9 mouse cellular contexts compared by ENCODE assay signal in the genomic region with DNA sequence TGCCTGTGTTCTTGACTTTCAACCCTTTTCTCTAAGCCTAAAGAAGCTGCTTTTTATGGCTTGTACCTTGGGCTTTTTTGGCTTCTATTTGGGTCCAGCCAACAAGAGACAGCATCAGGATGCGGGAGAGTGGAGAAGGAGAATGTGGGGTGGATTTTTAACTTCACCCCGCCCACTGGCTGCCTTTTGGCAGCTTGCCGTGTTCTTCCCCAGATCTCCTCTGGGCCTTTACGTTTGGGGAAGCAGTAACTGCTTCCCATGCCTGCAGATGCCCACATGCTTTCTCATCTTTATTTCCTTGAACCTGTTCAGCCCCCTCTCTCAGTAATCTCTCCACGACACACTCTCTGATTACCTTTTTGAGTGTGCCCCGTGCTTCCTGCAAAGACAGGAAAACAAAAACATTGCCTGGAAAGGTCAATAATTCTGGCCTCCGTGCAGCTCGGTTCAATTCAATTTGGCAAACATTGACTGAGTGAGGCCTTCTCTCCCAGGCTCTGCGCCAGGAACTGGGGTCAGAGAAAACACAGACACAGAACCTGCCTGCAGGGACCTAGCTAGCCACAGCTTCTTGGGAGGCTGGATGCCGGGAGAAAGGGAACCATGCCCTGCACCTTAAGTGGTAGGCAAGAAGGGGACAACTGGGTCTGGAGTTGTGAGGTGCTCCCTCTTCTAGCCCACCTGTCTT. TPM values are rescaled to one million over a fixed set of nuclear protein-coding genes. Genes with fewer than 3 reads are reported as not detected.
DNase-seq lines count a peak whose midpoint lies in the region; ATAC-seq and TF ChIP-seq lines count a peak whose summit lies in the region.
"Had no signal": no experiment of that assay in that cellular context is flagged by ENCODE, and none has a peak within 500 bp of the region (broad histone marks: within the 10 kb centered on the region; RNA-seq: fewer than 3 reads in every experiment).

No protein-coding gene starts in this region.

- H3K9me3 ChIP-seq in heart, embryonic 16.5 days (replicated peaks; ENCODE audit: control insufficient read depth, low read length) = no peaks in the 10 kb centered on the region
- no peaks in the 10 kb centered on the region for H3K9me3 ChIP-seq in heart, embryonic 12.5 days (replicated peaks)
- no peaks in the 10 kb centered on the region for H3K9me3 ChIP-seq in heart, postnatal 0 days (replicated peaks; ENCODE audit: control insufficient read depth, low read length)
- no peaks in the 10 kb centered on the region for H3K9me3 ChIP-seq in stomach, embryonic 16.5 days (replicated peaks; ENCODE audit: control insufficient read depth, low read length)

- H3K9ac ChIP-seq in heart, embryonic 16.5 days (ENCODE audit: low read length) = peak overlapping the region; percentile 22; the same call in 1 of the 2 replicates
- H3K9ac ChIP-seq in heart, embryonic 12.5 days = no peak overlapping the region
- no peak overlapping the region; the same call in 1 of the 2 replicates for H3K9ac ChIP-seq in heart, postnatal 0 days (replicated peaks; ENCODE audit: low read depth, low read length)
- peak overlapping the region; percentile 12; the same call in 1 of the 2 replicates for H3K9ac ChIP-seq in stomach, embryonic 16.5 days (ENCODE audit: low read length)

- peaks cover 5% of the 10 kb centered on the region for H3K27me3 ChIP-seq in heart, embryonic 16.5 days (ENCODE audit: control insufficient read depth, insufficient read depth, low read length)
- peaks cover 5% of the 10 kb centered on the region; the same call in 1 of the 2 replicates for H3K27me3 ChIP-seq in heart, embryonic 12.5 days (replicated peaks)
- 0 out of 2 replicates have a peak, but pooled peaks cover 3% of the 10 kb centered on the region for H3K27me3 ChIP-seq in heart, postnatal 0 days (ENCODE audit: control insufficient read depth, insufficient read depth, low read length)
- H3K27me3 ChIP-seq in stomach, embryonic 16.5 days (ENCODE audit: control insufficient read depth, insufficient read depth, low read length) = no peaks in the 10 kb centered on the region
- H3K27me3 ChIP-seq: Patski had no signal

- no peaks in the 10 kb centered on the region for H3K36me3 ChIP-seq in heart, embryonic 16.5 days (ENCODE audit: control insufficient read depth, insufficient read depth)
- H3K36me3 ChIP-seq in heart, embryonic 12.5 days = no peaks in the 10 kb centered on the region
- H3K36me3 ChIP-seq in heart, postnatal 0 days (replicated peaks; ENCODE audit: control insufficient read depth, insufficient read depth, low read length) = no peaks in the 10 kb centered on the region
- no peaks in the 10 kb centered on the region for H3K36me3 ChIP-seq in stomach, embryonic 16.5 days (ENCODE audit: control insufficient read depth, insufficient read depth, low read length)

- TF ChIP-seq EP300 in heart, postnatal 0 days (IDR thresholded peaks at IDR 0.05; ENCODE audit: low read depth) = no peak

- H3K4me1 ChIP-seq in heart, embryonic 16.5 days (ENCODE audit: control insufficient read depth, insufficient read depth, low read length) = peaks cover 12% of the 10 kb centered on the region
- H3K4me1 ChIP-seq in heart, embryonic 12.5 days (replicated peaks) = peaks cover 7% of the 10 kb centered on the region
- H3K4me1 ChIP-seq in heart, postnatal 0 days (ENCODE audit: control insufficient read depth, insufficient read depth) = peaks cover 11% of the 10 kb centered on the region
- H3K4me1 ChIP-seq in stomach, embryonic 16.5 days (ENCODE audit: control insufficient read depth, insufficient read depth, low read length) = peaks cover 21% of the 10 kb centered on the region

- peak; percentile 23; the same call in 1 of the 2 replicates for ATAC-seq in heart, embryonic 16.5 days (replicated peaks; ENCODE audit: extremely low read depth, insufficient read depth, low FRiP score)
- no peak for ATAC-seq in heart, embryonic 12.5 days (ENCODE audit: insufficient number of reproducible peaks, low FRiP score)
- ATAC-seq in heart, postnatal 0 days (ENCODE audit: insufficient read depth, low read depth) = 0 out of 2 replicates have a peak, but pooled peaks have one; percentile 30
- ATAC-seq in stomach, embryonic 16.5 days (ENCODE audit: insufficient read depth, low FRiP score) = peak; percentile 71; the same call in 1 of the 2 replicates
- ATAC-seq in CD4-positive, CD25-positive, alpha-beta regulatory T cell, adult 4 months = no peak
- ATAC-seq: Patski had no signal

- peak; percentile 80 for DNase-seq in NIH3T3 (ENCODE audit: low read depth)
- peak; percentile 25 for DNase-seq in heart, postnatal 0 days (ENCODE audit: low spot score)
- peak; percentile 66 to 82 for DNase-seq in left cerebral cortex, adult 2 months (ENCODE audit: extremely low spot score in 1 of 2, low spot score in 2 of 2)
- no peak for DNase-seq in urinary bladder, adult 2 months (ENCODE audit: low spot score)

- no peak overlapping the region for H3K4me3 ChIP-seq in heart, embryonic 16.5 days (ENCODE audit: low read length)
- no peak overlapping the region for H3K4me3 ChIP-seq in heart, embryonic 12.5 days
- H3K4me3 ChIP-seq in heart, postnatal 0 days (ENCODE audit: low read depth, low read length) = no peak overlapping the region
- H3K4me3 ChIP-seq in left cerebral cortex, adult 2 months = no peak overlapping the region
- no peak overlapping the region for H3K4me3 ChIP-seq in stomach, embryonic 16.5 days (replicated peaks; ENCODE audit: low read length)

- intact Hi-C loops in left cerebral cortex, adult 2 months (cut with DNase I) = loop anchor here (2.0 to 5.0 kb wide), 2 partner anchors 18 to 186 kb away; a partner anchor contains a TSS

- H3K4me2 ChIP-seq in heart, embryonic 16.5 days (ENCODE audit: low read depth, low read length) = no peak overlapping the region
- no peak overlapping the region for H3K4me2 ChIP-seq in heart, embryonic 12.5 days
- no peak overlapping the region for H3K4me2 ChIP-seq in heart, postnatal 0 days (ENCODE audit: low read depth, low read length)
- peak overlapping the region; percentile 27; the same call in 1 of the 2 replicates for H3K4me2 ChIP-seq in stomach, embryonic 16.5 days (ENCODE audit: low read depth, low read length)

- 24% methylated on average over 10 of the region's 10 CpGs for WGBS in heart, embryonic 16.5 days
- WGBS in heart, embryonic 12.5 days = 43% methylated on average over 10 of the region's 10 CpGs
- 15% methylated on average over 10 of the region's 10 CpGs for WGBS in heart, postnatal 0 days
- 8% methylated on average over 10 of the region's 10 CpGs for WGBS in stomach, embryonic 16.5 days

- TF ChIP-seq CTCF in heart, postnatal 0 days (IDR thresholded peaks at IDR 0.05; ENCODE audit: low read depth) = no peak
- no peak for TF ChIP-seq CTCF in left cerebral cortex, adult 2 months (IDR thresholded peaks at IDR 0.05)

- H3K27ac ChIP-seq in heart, embryonic 16.5 days (ENCODE audit: low read length) = peak overlapping the region; percentile 37
- H3K27ac ChIP-seq in heart, embryonic 12.5 days (ENCODE audit: poor library complexity, severe bottlenecking) = no peak overlapping the region
- no peak overlapping the region for H3K27ac ChIP-seq in heart, postnatal 0 days (ENCODE audit: low read depth)
- H3K27ac ChIP-seq in left cerebral cortex, adult 2 months = peak overlapping the region; percentile 64; the same call in 1 of the 2 replicates
- peak overlapping the region; percentile 79 for H3K27ac ChIP-seq in stomach, embryonic 16.5 days (ENCODE audit: low read length)

RNA-seq across cellular contexts. Expression of a gene that starts 17.0 kb away (rescaled TPM):
- polyA plus RNA-seq in heart, embryonic 16.5 days (2015; fragmentation: Nextera tagmentation; extraction: Ambion mirVana) = 1.8 and 2.3 TPM in 2 replicates
- polyA plus RNA-seq in heart, embryonic 12.5 days (2016; fragmentation: Nextera tagmentation; extraction: Ambion mirVana) = 1.4 and 1.7 TPM in 2 replicates
- total RNA-seq in heart, postnatal 0 days (2014; rRNA removed; ENCODE audit: low replicate concordance) = 1.0 and 3.4 TPM in 2 replicates
- polyA plus RNA-seq in heart, postnatal 0 days (2015; fragmentation: Nextera tagmentation; extraction: Ambion mirVana) = 2.2 and 2.3 TPM in 2 replicates
- total RNA-seq in left cerebral cortex, adult 2 months (2021) = 10 to 100 TPM; 68.4 to 77.7 TPM
- 7.1 and 7.7 TPM in 2 replicates for polyA plus RNA-seq in stomach, embryonic 16.5 days (2015; fragmentation: Nextera tagmentation; extraction: Ambion mirVana)
- 1 to 10 TPM; 2.4 to 3.3 TPM for polyA plus RNA-seq in CD4-positive, CD25-positive, alpha-beta regulatory T cell, adult 4 months (2017; shearing (Covaris generic))
- polyA plus RNA-seq in urinary bladder, adult 2 months (2012; rRNA removed) = 22.1 and 23.5 TPM in 2 replicates

Comparison
In these comparisons a context has a peak if more than half of its experiments do, and no peak if none do; other contexts are left out.
1. ATAC-seq: peak in heart, embryonic 16.5 days (single experiment), heart, postnatal 0 days (single experiment) and stomach, embryonic 16.5 days (single experiment); none in heart, embryonic 12.5 days (single experiment) and CD4-positive, CD25-positive, alpha-beta regulatory T cell, adult 4 months (single experiment).
2. H3K27ac ChIP-seq: peak in heart, embryonic 16.5 days (single experiment), left cerebral cortex, adult 2 months (single experiment) and stomach, embryonic 16.5 days (single experiment); none in heart, embryonic 12.5 days (single experiment) and heart, postnatal 0 days (single experiment).
3. H3K9ac ChIP-seq: peak in heart, embryonic 16.5 days (single experiment) and stomach, embryonic 16.5 days (single experiment); none in heart, embryonic 12.5 days (single experiment) and heart, postnatal 0 days (single experiment).